Mouse (Mus musculus) kidney, adult 2 months (tissue): ENCODE measurements around the gene Serpinf1.

Experiments used
- CTCF ChIP-seq: fragments of 200-500 bp; conservative IDR thresholded peaks from 2 replicates; pipeline ENCODE4 v1.5.1; 2011; ENCODE audit warnings: low read depth, mild to moderate bottlenecking, control low read depth, low read length, moderate library complexity, mixed read lengths; ENCODE audit not compliant: insufficient read depth, insufficient read length
- POLR2A ChIP-seq: fragments of 200-500 bp; IDR thresholded peaks from one replicate; pipeline ENCODE4 v1.6.1; 2011; ENCODE audit warnings: low read depth, low read length, control low read depth

GRCm38 (mm10) chr11:75438804-75439203 lies 16.3 kb upstream of the Serpinf1 start:
- TF ChIP-seq POLR2A (peak; percentile 18), CTCF (no peak)
